Mouse (Mus musculus) liver, embryonic 14.5 days (tissue): ENCODE results near the gene Siah1a.

Source experiments
- CTCF ChIP-seq: IDR thresholded peaks from 2 replicates; pipeline ENCODE4 v1.5.1; 2016; ENCODE audit warnings: antibody characterized with exemption, low read depth, control low read depth
- EP300 ChIP-seq: IDR thresholded peaks from 2 replicates; pipeline ENCODE4 v1.6.1; 2016; ENCODE audit warnings: antibody characterized with exemption, low read depth

- no peak for TF ChIP-seq CTCF
- TF ChIP-seq EP300 = no peak
Measured at GRCm38 (mm10) chr8:86699471-86699870, 46.3 kb downstream of the Siah1a start.
